Mouse (Mus musculus): ENCODE results near the gene Rps21. TPM values are rescaled to one million over a fixed set of nuclear protein-coding genes. Genes with fewer than 3 reads are reported as not detected.

The Rps21 gene
- polyA plus RNA-seq, 1 experiment: 41.7 TPM

DNA sequence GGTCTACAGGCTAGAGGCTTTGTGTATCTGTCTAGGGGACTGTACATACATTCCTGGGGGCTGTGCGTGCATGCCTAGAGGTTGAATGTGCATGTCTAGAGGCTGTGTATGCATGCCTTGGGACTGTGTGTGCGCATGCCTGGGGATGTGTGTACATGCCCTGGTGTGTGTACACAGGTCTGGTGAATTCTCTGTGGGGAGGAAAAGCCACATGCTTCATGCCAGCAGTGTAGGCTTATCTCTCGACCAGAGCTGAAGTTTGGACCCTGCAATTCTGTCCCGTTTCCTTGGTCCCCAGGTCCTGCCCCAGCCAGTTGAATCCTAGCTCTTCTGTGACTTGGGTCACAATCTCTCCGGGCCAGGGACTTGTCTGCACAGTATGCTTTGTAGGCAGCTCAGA is 34.4 kb downstream of the Rps21 start:
- Histone ChIP-seq H3K36me3 (ENCODE audit: control insufficient read depth) (no peaks in the 10 kb centered on the region), H3K4me1 (ENCODE audit: control insufficient read depth) (no peaks in the 10 kb centered on the region), H3K4me3 (replicated peaks) (no peak overlapping the region), H3K27me3 (ENCODE audit: control insufficient read depth) (no peaks in the 10 kb centered on the region), H3K9me3 (ENCODE audit: control insufficient read depth, low read length) (no peaks in the 10 kb centered on the region)
- no peak for TF ChIP-seq TAL1 (IDR thresholded peaks at IDR 0.05; ENCODE audit: low read length)
- TF ChIP-seq GATA1 (IDR thresholded peaks at IDR 0.05; ENCODE audit: low read length): no peak

DNA sequence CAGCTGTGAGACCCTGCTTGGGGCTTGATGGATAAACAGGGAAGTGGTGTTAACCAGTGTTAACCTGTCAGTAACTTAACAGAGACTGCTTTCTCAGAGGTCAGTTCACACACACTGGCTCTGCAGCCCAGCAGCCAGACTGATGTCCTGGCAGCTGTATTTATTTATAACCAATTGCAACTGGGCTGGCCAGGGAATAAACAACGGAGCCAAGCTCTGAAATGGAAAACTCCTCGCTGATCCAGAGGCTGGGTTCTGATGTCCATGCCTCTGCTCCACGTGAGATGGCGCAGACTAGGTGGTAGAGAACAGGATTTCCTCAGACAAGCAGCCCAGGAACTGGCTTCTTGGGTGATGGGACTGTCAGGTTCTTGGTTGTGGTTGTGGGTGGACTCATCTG is 34.8 kb downstream of the Rps21 start:
- Histone ChIP-seq H3K36me3 (ENCODE audit: control insufficient read depth) (no peaks in the 10 kb centered on the region), H3K4me1 (ENCODE audit: control insufficient read depth) (no peaks in the 10 kb centered on the region), H3K4me3 (replicated peaks) (no peak overlapping the region), H3K9me3 (ENCODE audit: control insufficient read depth, low read length) (no peaks in the 10 kb centered on the region), H3K27me3 (ENCODE audit: control insufficient read depth) (no peaks in the 10 kb centered on the region)
- TF ChIP-seq GATA1 (IDR thresholded peaks at IDR 0.05; ENCODE audit: low read length) (no peak), TAL1 (IDR thresholded peaks at IDR 0.05; ENCODE audit: low read length) (no peak)

DNA sequence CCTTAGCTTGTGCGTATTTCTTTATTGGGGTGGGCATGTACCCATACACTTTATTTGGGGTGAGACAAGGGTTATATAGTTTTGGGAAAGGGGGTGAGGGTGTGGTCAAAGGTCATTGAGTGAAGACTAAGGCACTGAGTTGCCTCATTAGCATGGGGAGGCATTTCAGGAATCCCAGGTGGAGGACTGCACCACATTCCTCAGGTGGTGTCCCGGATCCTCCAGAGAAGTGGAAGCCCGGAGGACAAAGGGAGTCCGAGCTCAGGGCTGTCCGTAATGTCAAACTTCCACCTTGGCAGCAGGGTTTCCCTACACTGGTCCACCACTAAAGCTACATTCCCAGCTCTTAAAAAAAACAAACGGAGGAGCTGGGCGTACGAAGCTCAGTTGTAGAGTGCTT is 35.7 kb downstream of the Rps21 start:
- no peak for TF ChIP-seq GATA1 (IDR thresholded peaks at IDR 0.05; ENCODE audit: low read length)
- no peak for TF ChIP-seq TAL1 (IDR thresholded peaks at IDR 0.05; ENCODE audit: low read length)
- no peaks in the 10 kb centered on the region for H3K4me1 ChIP-seq (ENCODE audit: control insufficient read depth)
- no peaks in the 10 kb centered on the region for H3K36me3 ChIP-seq (ENCODE audit: control insufficient read depth)
- H3K4me3 ChIP-seq (replicated peaks): no peak overlapping the region
- no peaks in the 10 kb centered on the region for H3K9me3 ChIP-seq (ENCODE audit: control insufficient read depth, low read length)
- H3K27me3 ChIP-seq (ENCODE audit: control insufficient read depth): no peaks in the 10 kb centered on the region

DNA sequence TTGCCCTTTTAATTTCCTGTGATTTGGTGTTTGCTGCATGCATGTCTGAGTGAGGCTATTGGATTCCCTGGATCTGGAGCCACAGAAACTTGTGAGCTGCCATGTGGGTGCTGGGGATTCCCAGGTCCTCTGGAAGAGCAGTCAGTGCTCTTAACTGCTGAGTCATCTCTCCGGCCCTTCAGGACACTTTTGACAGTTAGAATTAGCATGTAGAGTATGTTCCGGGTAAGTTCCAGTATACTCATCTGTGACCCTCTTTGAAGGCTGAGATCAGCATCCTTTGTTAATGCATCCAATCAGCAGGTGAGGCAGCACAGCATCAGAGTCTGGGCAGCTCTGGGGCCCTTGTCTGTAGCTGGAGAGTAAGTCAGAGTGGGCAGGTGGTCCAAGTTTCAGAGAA is 43.1 kb downstream of the Rps21 start:
- H3K36me3 ChIP-seq (ENCODE audit: control insufficient read depth): no peaks in the 10 kb centered on the region
- H3K27me3 ChIP-seq (ENCODE audit: control insufficient read depth): no peaks in the 10 kb centered on the region
- H3K4me1 ChIP-seq (ENCODE audit: control insufficient read depth): peaks cover 2% of the 10 kb centered on the region
- TF ChIP-seq GATA1 (IDR thresholded peaks at IDR 0.05; ENCODE audit: low read length): no peak
- no peak for TF ChIP-seq TAL1 (IDR thresholded peaks at IDR 0.05; ENCODE audit: low read length)
- H3K4me3 ChIP-seq (replicated peaks): no peak overlapping the region
- no peaks in the 10 kb centered on the region for H3K9me3 ChIP-seq (ENCODE audit: control insufficient read depth, low read length)

DNA sequence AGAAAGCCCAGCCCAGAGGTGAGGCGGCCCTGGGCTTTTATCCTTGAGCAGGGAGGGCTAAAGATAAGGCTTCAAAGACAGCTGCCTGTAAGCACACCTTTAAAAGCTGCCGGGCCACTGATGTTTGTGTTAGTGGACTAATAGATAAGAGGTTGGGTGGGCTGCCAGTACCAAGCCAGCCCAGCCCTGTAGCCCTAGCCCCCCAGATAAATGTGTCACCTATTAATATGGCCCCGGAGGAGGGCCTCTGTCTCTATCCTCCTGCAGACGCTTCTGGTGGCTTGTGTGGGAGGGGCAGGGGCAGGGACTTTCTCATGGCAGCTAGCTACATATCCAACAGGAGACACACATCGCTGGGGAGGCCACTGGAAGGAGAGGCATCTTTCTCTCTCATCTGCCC is 43.6 kb downstream of the Rps21 start:
- peaks cover 2% of the 10 kb centered on the region for H3K4me1 ChIP-seq (ENCODE audit: control insufficient read depth)
- no peak overlapping the region for H3K4me3 ChIP-seq (replicated peaks)
- no peaks in the 10 kb centered on the region for H3K9me3 ChIP-seq (ENCODE audit: control insufficient read depth, low read length)
- H3K36me3 ChIP-seq (ENCODE audit: control insufficient read depth): no peaks in the 10 kb centered on the region
- TF ChIP-seq GATA1 (IDR thresholded peaks at IDR 0.05; ENCODE audit: low read length): no peak
- TF ChIP-seq TAL1 (IDR thresholded peaks at IDR 0.05; ENCODE audit: low read length): no peak
- no peaks in the 10 kb centered on the region for H3K27me3 ChIP-seq (ENCODE audit: control insufficient read depth)

DNA sequence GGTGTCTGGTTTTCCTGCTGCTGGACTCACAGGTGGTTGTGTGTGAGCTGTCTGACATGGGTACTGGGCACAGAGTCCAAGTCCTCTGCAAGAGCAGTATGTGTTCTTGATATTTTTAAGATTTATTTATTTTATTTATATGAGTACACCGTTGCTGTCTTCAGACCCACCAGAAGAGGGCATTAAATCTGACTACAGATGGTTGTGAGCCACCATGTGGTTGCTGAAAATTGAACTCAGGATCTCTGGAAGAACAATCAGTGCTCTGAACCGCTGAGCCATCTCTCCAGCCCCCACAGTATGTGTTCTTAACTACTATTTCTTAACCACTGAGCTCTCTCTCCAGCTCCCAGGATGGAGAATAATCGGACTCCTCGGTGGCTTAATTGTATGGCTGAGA is 45.0 kb downstream of the Rps21 start:
- TF ChIP-seq TAL1 (IDR thresholded peaks at IDR 0.05; ENCODE audit: low read length) (no peak), GATA1 (IDR thresholded peaks at IDR 0.05; ENCODE audit: low read length) (no peak)
- Histone ChIP-seq H3K4me1 (ENCODE audit: control insufficient read depth) (peaks cover 2% of the 10 kb centered on the region), H3K27me3 (ENCODE audit: control insufficient read depth) (no peaks in the 10 kb centered on the region), H3K4me3 (replicated peaks) (no peak overlapping the region), H3K9me3 (ENCODE audit: control insufficient read depth, low read length) (no peaks in the 10 kb centered on the region), H3K36me3 (ENCODE audit: control insufficient read depth) (no peaks in the 10 kb centered on the region)

DNA sequence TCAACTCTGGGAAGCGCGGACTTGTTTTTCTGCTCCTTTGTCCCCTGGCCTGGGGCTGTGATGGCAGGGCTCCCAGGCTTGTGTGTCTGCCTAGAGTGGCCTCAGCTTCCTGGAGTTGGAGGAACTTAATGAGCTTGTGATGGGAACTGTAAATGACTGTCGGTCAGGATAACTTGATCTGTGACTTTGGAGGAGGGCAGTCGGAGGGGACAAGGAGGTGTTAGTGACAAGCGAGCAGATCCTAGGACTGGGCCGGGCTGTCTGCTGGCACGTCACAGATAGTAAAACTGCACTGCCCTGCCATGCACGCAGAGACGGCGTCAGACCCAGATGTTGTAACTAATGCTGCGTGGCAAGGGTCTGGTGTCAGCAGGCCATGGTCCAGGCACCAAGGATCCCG is 46.3 kb downstream of the Rps21 start:
- Histone ChIP-seq H3K27me3 (ENCODE audit: control insufficient read depth) (no peaks in the 10 kb centered on the region), H3K36me3 (ENCODE audit: control insufficient read depth) (no peaks in the 10 kb centered on the region), H3K9me3 (ENCODE audit: control insufficient read depth, low read length) (no peaks in the 10 kb centered on the region), H3K4me3 (replicated peaks) (no peak overlapping the region), H3K4me1 (ENCODE audit: control insufficient read depth) (peaks cover 2% of the 10 kb centered on the region)
- no peak for TF ChIP-seq TAL1 (IDR thresholded peaks at IDR 0.05; ENCODE audit: low read length)

DNA sequence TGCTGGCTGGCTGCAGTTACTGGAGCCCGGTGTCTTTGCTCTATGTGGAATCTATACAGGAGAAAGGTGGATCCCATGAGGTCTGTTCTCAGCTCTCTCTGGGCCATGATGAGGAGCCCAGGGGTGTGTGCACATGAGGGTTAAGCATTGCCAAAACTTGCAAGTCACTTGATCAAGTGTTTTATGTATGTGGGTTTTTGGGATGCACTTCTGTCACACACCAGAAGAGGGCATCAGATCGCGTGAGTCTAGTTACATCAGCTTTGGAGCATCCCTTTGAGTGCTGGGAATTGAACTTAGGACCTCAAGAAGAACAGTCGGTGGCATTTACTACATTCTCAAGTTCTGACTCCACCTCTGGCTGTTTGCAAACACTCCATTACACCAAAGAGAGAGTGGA is 47.4 kb downstream of the Rps21 start:
- Histone ChIP-seq H3K36me3 (ENCODE audit: control insufficient read depth) (no peaks in the 10 kb centered on the region), H3K27me3 (ENCODE audit: control insufficient read depth) (no peaks in the 10 kb centered on the region), H3K4me3 (replicated peaks) (no peak overlapping the region), H3K4me1 (ENCODE audit: control insufficient read depth) (peaks cover 2% of the 10 kb centered on the region), H3K9me3 (ENCODE audit: control insufficient read depth, low read length) (no peaks in the 10 kb centered on the region)
- TF ChIP-seq GATA1 (IDR thresholded peaks at IDR 0.05; ENCODE audit: low read length): no peak
- no peak for TF ChIP-seq TAL1 (IDR thresholded peaks at IDR 0.05; ENCODE audit: low read length)

DNA sequence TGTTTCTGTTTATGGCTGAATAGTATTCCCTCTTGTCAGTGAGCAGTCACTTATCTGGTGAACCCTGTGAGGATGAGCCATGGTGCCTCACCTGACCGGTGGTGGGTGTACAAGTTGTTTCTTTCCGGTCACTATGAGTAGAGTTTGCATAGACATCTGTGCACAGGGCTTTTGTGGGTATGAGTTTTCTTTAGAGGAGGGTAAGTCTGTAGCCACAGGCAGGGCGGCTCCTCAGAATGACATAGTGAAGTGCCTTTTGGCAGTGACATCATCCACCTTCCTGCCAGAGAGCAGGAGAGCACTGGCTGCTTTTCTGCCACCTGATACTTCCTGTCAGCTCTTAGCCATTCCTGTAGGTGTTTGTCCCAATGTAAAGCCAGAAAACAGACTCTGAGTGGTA is 48.3 kb downstream of the Rps21 start:
- Histone ChIP-seq H3K4me1 (ENCODE audit: control insufficient read depth) (peaks cover 2% of the 10 kb centered on the region), H3K27me3 (ENCODE audit: control insufficient read depth) (no peaks in the 10 kb centered on the region), H3K9me3 (ENCODE audit: control insufficient read depth, low read length) (no peaks in the 10 kb centered on the region), H3K4me3 (replicated peaks) (no peak overlapping the region), H3K36me3 (ENCODE audit: control insufficient read depth) (no peaks in the 10 kb centered on the region)
- no peak for TF ChIP-seq TAL1 (IDR thresholded peaks at IDR 0.05; ENCODE audit: low read length)
- TF ChIP-seq GATA1 (IDR thresholded peaks at IDR 0.05; ENCODE audit: low read length): no peak

DNA sequence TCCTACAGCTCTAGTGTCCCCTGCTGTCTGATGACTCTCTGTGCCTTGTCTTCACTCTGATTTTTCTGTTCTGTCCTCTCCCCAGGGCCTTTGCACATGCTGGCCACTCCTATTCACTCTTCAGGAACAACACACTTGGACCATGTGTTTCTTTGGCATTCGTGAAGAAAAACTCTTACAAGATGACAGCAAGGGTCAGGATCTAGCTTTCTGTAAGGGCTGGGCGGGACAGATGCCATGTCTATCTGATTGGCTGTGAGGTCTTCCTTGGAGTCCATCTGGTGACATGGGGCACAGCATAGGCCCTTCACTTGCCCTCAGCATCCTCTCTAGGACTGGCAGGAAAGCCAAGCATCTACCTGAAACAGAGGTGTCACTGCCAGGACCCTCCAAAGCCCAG is 48.8 kb downstream of the Rps21 start:
- Histone ChIP-seq H3K9me3 (ENCODE audit: control insufficient read depth, low read length) (no peaks in the 10 kb centered on the region), H3K27me3 (ENCODE audit: control insufficient read depth) (no peaks in the 10 kb centered on the region), H3K36me3 (ENCODE audit: control insufficient read depth) (no peaks in the 10 kb centered on the region), H3K4me1 (ENCODE audit: control insufficient read depth) (no peaks in the 10 kb centered on the region), H3K4me3 (replicated peaks) (no peak overlapping the region)
- TF ChIP-seq GATA1 (IDR thresholded peaks at IDR 0.05; ENCODE audit: low read length) (no peak), TAL1 (IDR thresholded peaks at IDR 0.05; ENCODE audit: low read length) (no peak)
